Mouse (Mus musculus): Measurements from ENCODE around the gene Psma6.

The Psma6 gene

GRCm38 (mm10) chr12:55463992-55464845 lies 80.2 kb downstream of the Psma6 start:
- peak in 1 of 2 experiments; percentile 28 for DNase-seq (ENCODE audit: low spot score in 2 of 2)

GRCm38 (mm10) chr12:55464846-55465361 lies 80.9 kb downstream of the Psma6 start:
- DNase-seq (ENCODE audit: low spot score in 2 of 2), result peak; percentile 65 to 71

GRCm38 (mm10) chr12:55465401-55465983 lies 81.5 kb downstream of the Psma6 start:
- DNase-seq (ENCODE audit: low spot score in 2 of 2), result peak in 1 of 2 experiments; percentile 38

GRCm38 (mm10) chr12:55466088-55466701 lies 82.2 kb downstream of the Psma6 start:
- DNase-seq (ENCODE audit: low spot score in 2 of 2), result peak; percentile 83 to 90

GRCm38 (mm10) chr12:55466816-55467215 lies 82.8 kb downstream of the Psma6 start:
- DNase-seq (ENCODE audit: low spot score in 2 of 2), result no peak

- no peak for DNase-seq (ENCODE audit: low spot score in 2 of 2)
Observed at GRCm38 (mm10) chr12:55467331-55468180, 83.5 kb downstream of the Psma6 start.
